Mouse (Mus musculus) heart, embryonic 16.5 days (tissue): ENCODE measurements at regions not wholly inside any gene's neighbourhood (a gene's known extent, or its start where the extent isn't known, plus 50 kb on each side); places are given as distances from the start of the nearest gene placed in this dataset.

ENCODE experiments used
- ATAC-seq: fragments of 200-750 bp; cut with Nextera tagmentation; replicated peaks from 2 replicates; pipeline ENCODE4 v1.8.0; 2017; ENCODE audit warnings: moderate number of reproducible peaks; ENCODE audit not compliant: insufficient read depth, low FRiP score; ENCODE audit errors: extremely low read depth
- H3K27ac ChIP-seq: fragments of 300-500 bp; sonication (generic); 2 replicates; pipeline ENCODE4 v1.5.1; 2014; ENCODE audit warnings: mild to moderate bottlenecking, low read length, control low read depth, moderate library complexity
- H3K27me3 ChIP-seq: fragments of 300-500 bp; sonication (generic); 2 replicates; pipeline ENCODE4 v1.6.1; 2014; ENCODE audit warnings: low read length, mixed read lengths; ENCODE audit not compliant: control insufficient read depth, insufficient read depth
- H3K36me3 ChIP-seq: fragments of 300-500 bp; sonication (generic); 2 replicates; pipeline ENCODE4 v1.6.1; 2014; ENCODE audit not compliant: control insufficient read depth, insufficient read depth
- H3K4me1 ChIP-seq: fragments of 300-500 bp; sonication (generic); 2 replicates; pipeline ENCODE4 v1.6.1; 2014; ENCODE audit warnings: low read length, mixed read lengths; ENCODE audit not compliant: control insufficient read depth, insufficient read depth
- H3K4me2 ChIP-seq: fragments of 300-500 bp; sonication (generic); 2 replicates; pipeline ENCODE4 v1.6.1; 2014; ENCODE audit warnings: low read depth, mild to moderate bottlenecking, control low read depth, low read length
- H3K4me3 ChIP-seq: fragments of 300-500 bp; sonication (generic); 2 replicates; pipeline ENCODE4 v1.5.1; 2014; ENCODE audit warnings: mild to moderate bottlenecking, control low read depth, low read length
- H3K9ac ChIP-seq: fragments of 300-500 bp; sonication (generic); 2 replicates; pipeline ENCODE4 v1.6.1; 2014; ENCODE audit warnings: low read length, control low read depth
- H3K9me3 ChIP-seq: fragments of 300-500 bp; sonication (generic); replicated peaks from 2 replicates; pipeline ENCODE4 v1.6.1; 2016; ENCODE audit warnings: low read length; ENCODE audit not compliant: control insufficient read depth
- WGBS: fragments of 180-500 bp; shearing (Covaris S2); extraction: QIAGEN DNeasy Blood & Tissue Kit; methylation state at CpG from one replicate; pipeline ENCODE4 v1.1.7; 2014; 5-methylcytosine and 5-hydroxymethylcytosine counted together

DNA sequence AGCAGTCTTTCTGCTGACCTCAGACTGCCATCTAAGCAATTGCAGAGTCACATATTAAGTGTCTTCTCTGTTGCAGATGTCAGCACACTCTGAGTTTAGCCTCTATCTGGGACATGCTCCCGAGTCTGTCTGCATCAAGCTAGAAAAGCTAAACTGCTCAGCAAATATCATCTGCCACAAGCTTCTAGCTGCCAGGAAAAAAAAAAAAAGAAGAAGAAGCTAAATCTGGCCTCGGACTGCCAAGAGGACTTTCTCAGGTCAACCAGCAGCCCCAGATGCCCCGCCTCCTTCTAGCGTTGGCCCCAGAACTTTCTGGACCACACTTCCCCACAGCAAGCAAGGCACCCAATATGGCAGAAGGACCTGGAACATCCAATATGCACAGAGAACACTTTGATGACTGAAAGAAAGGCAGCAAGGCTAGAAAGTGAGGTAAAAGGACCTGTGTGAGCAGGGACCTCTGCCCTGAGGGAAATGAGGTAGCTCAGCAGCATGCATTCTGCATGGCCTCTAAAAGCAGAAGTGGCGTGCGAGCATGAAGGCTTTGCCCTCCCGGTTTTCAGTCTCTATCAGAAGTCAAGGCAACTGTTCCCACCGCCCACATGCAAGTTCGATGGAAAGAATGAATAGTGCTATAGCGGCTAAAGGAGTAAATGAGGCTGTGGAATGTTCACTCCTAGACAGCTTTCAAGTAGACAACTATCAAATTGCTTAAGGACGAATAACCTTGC, 305.8 kb upstream of the Clint1 start:
- WGBS = 63% methylated on average over 11 of the region's 11 CpGs
- ATAC-seq = no peak
- no peak overlapping the region for H3K27ac ChIP-seq
- no peaks in the 10 kb centered on the region for H3K4me1 ChIP-seq
- H3K9me3 ChIP-seq = no peaks in the 10 kb centered on the region
- H3K4me2 ChIP-seq = no peak overlapping the region
- no peak overlapping the region for H3K4me3 ChIP-seq
- H3K9ac ChIP-seq = no peak overlapping the region
- no peaks in the 10 kb centered on the region for H3K36me3 ChIP-seq
- H3K27me3 ChIP-seq = 0 out of 2 replicates have a peak, but pooled peaks cover under 1% of the 10 kb centered on the region

DNA sequence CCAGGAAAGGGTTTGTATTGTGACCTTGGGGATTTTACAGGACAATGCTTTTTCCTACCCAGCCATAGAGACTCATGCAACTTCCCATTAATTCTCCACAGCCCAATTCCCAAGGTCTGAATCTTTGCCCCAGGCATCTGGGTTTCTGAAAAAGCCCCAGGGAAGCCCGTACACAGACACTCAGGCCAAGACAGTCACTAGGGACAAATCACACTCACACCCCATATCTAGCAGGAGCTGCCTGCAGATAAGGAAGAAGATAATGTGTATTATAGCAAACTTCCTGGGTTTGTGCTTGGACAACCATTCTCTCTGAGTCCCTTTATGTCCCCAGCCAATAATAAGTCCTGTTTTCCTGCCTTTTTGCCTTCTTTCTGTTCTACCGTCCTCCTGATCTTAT, 305.0 kb upstream of the Clint1 start:
- Histone ChIP-seq H3K36me3 (no peaks in the 10 kb centered on the region), H3K4me1 (no peaks in the 10 kb centered on the region), H3K27me3 (no peaks in the 10 kb centered on the region), H3K4me2 (no peak overlapping the region), H3K9ac (no peak overlapping the region), H3K4me3 (no peak overlapping the region), H3K9me3 (no peaks in the 10 kb centered on the region), H3K27ac (no peak overlapping the region)
- 43% methylated on average over 2 of the region's 2 CpGs for WGBS
- ATAC-seq = no peak

DNA sequence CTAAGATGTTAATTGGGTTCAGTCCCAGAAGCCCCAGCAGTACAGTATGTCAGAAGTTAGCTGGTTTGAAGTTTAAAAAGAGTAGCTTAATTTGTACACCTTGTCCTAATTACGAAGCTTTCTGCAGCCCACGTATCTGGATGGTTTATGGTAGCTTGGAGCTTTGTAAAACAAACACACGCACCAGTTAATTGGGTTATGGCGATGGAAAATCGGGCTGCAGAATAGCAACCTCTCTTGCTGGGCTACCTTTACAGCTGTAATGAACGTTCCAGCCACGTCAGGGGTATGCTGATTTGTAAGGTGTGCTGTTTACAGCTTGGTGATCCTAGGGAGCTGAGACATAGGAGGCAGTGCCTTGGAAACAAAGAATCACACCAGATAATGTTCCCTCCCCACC, 301.5 kb upstream of the Clint1 start:
- Histone ChIP-seq H3K36me3 (no peaks in the 10 kb centered on the region), H3K9ac (no peak overlapping the region), H3K4me3 (no peak overlapping the region), H3K27me3 (no peaks in the 10 kb centered on the region), H3K4me2 (no peak overlapping the region), H3K9me3 (no peaks in the 10 kb centered on the region), H3K27ac (no peak overlapping the region), H3K4me1 (no peaks in the 10 kb centered on the region)
- no peak for ATAC-seq
- 65% methylated on average over 7 of the region's 7 CpGs for WGBS

GRCm38 (mm10) chr11:45577469-45578154, 274.2 kb upstream of the Clint1 start:
- Histone ChIP-seq H3K4me3 (no peak overlapping the region), H3K27me3 (no peaks in the 10 kb centered on the region), H3K4me2 (no peak overlapping the region), H3K36me3 (no peaks in the 10 kb centered on the region), H3K4me1 (no peaks in the 10 kb centered on the region), H3K9ac (no peak overlapping the region), H3K9me3 (no peaks in the 10 kb centered on the region), H3K27ac (no peak overlapping the region)
- 48% methylated on average over 5 of the region's 5 CpGs for WGBS
- ATAC-seq = no peak

DNA sequence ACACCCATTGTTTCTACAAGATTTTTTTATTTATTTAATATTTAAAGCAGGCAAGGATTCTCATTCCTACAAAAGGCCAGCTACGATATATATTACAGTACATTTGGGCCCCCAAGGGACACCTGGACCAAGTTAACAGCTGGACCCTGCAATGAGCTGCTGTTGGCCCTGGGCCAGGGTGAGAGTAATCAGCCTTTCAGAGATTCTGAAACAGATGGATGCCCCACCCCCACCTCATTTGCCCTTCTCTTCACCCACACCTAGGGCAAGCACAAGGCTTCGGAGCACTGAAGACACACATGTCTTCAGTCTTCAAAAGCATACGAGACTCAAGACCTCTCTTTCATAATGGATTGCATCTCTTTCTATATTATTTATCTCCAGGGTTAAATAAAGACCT, 259.5 kb upstream of the Clint1 start:
- no peaks in the 10 kb centered on the region for H3K36me3 ChIP-seq
- 74% methylated on average over 3 of the region's 3 CpGs for WGBS
- H3K9ac ChIP-seq = no peak overlapping the region
- H3K4me3 ChIP-seq = no peak overlapping the region
- no peaks in the 10 kb centered on the region for H3K9me3 ChIP-seq
- no peak for ATAC-seq
- no peak overlapping the region for H3K4me2 ChIP-seq
- H3K27me3 ChIP-seq = no peaks in the 10 kb centered on the region
- H3K27ac ChIP-seq = no peak overlapping the region
- no peaks in the 10 kb centered on the region for H3K4me1 ChIP-seq

GRCm38 (mm10) chr11:45592890-45593642, 258.8 kb upstream of the Clint1 start:
- Histone ChIP-seq H3K9ac (no peak overlapping the region), H3K4me3 (no peak overlapping the region), H3K36me3 (no peaks in the 10 kb centered on the region), H3K4me1 (no peaks in the 10 kb centered on the region), H3K27me3 (no peaks in the 10 kb centered on the region), H3K9me3 (no peaks in the 10 kb centered on the region), H3K27ac (no peak overlapping the region), H3K4me2 (no peak overlapping the region)
- no peak for ATAC-seq
- 68% methylated on average over 11 of the region's 11 CpGs for WGBS

GRCm38 (mm10) chr11:45595372-45595771, 256.5 kb upstream of the Clint1 start:
- H3K4me2 ChIP-seq = no peak overlapping the region
- H3K4me3 ChIP-seq = no peak overlapping the region
- no peak overlapping the region for H3K9ac ChIP-seq
- no peaks in the 10 kb centered on the region for H3K4me1 ChIP-seq
- 63% methylated on average over 6 of the region's 6 CpGs for WGBS
- no peaks in the 10 kb centered on the region for H3K9me3 ChIP-seq
- no peak overlapping the region for H3K27ac ChIP-seq
- no peak for ATAC-seq
- H3K36me3 ChIP-seq = no peaks in the 10 kb centered on the region
- no peaks in the 10 kb centered on the region for H3K27me3 ChIP-seq

DNA sequence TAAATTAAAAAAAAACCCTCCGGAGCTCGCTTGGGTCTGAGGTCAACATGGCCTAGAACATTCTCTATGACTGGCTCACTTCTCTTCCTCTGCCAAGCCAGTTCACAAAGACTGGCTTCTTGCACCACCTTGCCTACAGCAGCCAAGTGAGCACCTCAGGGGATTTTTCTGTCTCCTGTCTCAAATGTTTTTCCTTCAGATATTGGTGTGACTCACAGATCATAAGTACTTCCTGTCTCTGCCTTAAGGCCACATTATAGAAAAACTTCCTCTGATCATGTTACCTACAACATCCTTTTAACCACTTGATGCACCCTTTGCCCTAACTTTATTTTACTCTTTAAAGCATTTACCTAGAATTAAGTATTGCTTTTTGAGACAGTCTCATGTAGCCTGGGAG, 230.0 kb upstream of the Clint1 start:
- Histone ChIP-seq H3K9ac (no peak overlapping the region), H3K27ac (no peak overlapping the region), H3K9me3 (no peaks in the 10 kb centered on the region), H3K27me3 (no peaks in the 10 kb centered on the region), H3K4me3 (no peak overlapping the region), H3K36me3 (no peaks in the 10 kb centered on the region), H3K4me1 (no peaks in the 10 kb centered on the region), H3K4me2 (no peak overlapping the region)
- ATAC-seq = no peak
- 92% methylated on average over 2 of the region's 2 CpGs for WGBS

- no peaks in the 10 kb centered on the region for H3K27me3 ChIP-seq
- H3K9ac ChIP-seq = no peak overlapping the region
- H3K4me2 ChIP-seq = no peak overlapping the region
- H3K4me3 ChIP-seq = no peak overlapping the region
- no peak for ATAC-seq
- H3K27ac ChIP-seq = no peak overlapping the region
- no peaks in the 10 kb centered on the region for H3K4me1 ChIP-seq
- H3K36me3 ChIP-seq = no peaks in the 10 kb centered on the region
- WGBS = 80% methylated on average over 5 of the region's 5 CpGs
- no peaks in the 10 kb centered on the region for H3K9me3 ChIP-seq
Measured at GRCm38 (mm10) chr11:45622701-45623100, 229.2 kb upstream of the Clint1 start.
